Mouse (Mus musculus): ENCODE data around the gene Ccdc190. TPM values are rescaled to one million over a fixed set of nuclear protein-coding genes. Genes with fewer than 3 reads are reported as not detected.

Ccdc190 gene
- polyA plus RNA-seq (2012; rRNA removed), result 0.02 and 0.05 TPM in 2 replicates

DNA sequence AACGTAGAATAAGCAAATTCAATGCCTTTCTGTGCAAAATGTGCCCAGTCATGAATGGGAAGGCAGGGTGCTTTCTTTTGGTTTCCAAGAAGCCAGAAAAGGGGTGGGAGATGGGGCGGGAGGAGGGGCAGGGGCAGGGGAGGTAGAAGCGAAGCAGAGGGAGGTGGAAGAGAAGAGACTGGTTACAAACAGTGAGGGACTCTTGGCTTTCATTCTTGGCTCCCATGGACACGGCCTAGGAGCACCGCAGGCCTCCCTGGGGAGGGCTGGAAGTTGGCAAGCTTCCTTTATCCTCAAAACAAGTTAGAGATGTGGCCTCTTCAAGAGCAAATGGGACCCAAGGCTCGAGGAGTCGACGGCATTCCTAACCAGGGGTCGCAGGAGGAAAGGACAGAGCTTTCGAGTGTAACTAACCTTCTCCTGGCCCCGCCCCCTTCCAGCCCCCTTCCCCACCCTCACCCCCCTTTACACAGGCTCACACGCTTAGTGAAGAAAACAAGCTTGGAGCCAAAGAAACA is at the start of gene Ccdc190:
Gene Ccdc190 (plus strand): TSS at position 195 of the 518 bp plus-strand sequence.

GRCm38 (mm10) chr1:169968792-169969515 is 40.5 kb downstream of the Ccdc190 start, which contains the start of gene Hsd17b7:
Gene Hsd17b7 (minus strand): TSS chr1:169969241.

Other genes starting within 250 kb of the Ccdc190 start
- gene Rgs4, start 181.0 kb upstream of the Ccdc190 start, polyA plus RNA-seq (2012; rRNA removed), result 0.10 and 0.14 TPM in 2 replicates
- 11.6 and 14.9 TPM in 2 replicates for gene Hsd17b7, start 40.6 kb downstream of the Ccdc190 start, polyA plus RNA-seq (2012; rRNA removed)
- 0.57 and 0.72 TPM in 2 replicates for gene Ddr2, start 182.1 kb downstream of the Ccdc190 start, polyA plus RNA-seq (2012; rRNA removed)
- 16.3 and 17.1 TPM in 2 replicates for gene Uap1, start 246.3 kb downstream of the Ccdc190 start, polyA plus RNA-seq (2012; rRNA removed)

All from liver, embryonic 18 days (tissue).